Mouse (Mus musculus): Measurements from ENCODE around the gene Tbrg4. TPM values are rescaled to one million over a fixed set of nuclear protein-coding genes. Genes with fewer than 3 reads are reported as not detected.
A peak's percentile ranks its signal among the peaks of the same experiment; 100 is the strongest.

The Tbrg4 gene
- polyA plus RNA-seq, 1 experiment from 2014 or later, result 33.5 TPM

DNA sequence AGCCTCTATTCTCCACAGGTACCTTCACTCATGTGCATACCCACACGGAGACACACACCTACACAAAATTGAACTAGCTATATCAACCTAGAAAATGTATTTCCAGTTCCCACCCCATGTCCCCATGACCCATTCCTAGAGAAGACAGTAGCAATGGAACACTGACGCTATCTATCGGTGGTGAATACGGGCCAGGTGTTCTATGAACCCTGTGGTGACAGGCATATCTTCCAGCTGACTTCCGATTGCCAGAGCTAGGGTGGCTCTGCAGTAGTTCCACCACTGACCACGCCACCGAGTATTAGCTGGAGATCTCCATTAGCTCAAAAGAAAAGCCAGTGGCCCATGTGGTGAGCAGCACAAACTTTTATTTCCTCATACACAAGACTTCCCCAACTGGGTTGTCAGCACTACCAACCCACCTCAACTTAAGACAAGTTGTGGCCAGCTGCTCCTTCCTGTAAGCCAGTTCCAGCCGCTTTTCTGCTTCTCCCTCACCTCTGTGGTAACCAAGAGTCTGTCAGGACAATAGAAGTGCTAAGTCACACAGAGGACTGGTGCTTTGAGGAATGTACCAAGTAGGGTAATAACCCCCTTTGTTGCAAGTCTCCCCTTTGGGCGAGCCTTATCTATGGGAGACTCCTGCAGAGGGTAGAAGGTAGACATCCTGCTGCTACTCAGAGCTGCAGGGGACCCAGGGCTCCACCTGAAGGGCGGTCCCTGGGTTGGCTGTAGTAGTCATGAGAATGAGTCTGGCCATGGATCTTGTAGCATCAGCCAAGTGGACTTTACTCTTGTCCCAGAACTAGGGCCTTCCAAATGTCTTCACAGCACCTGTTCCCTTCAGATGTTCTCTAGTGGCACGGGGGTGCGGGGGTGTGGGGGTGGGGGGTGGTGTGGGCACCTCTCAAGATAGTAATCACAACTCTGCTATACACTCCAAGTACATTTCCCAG lies 10.3 kb downstream of the Tbrg4 start:
- no peak overlapping the region for H3K27ac ChIP-seq (replicated peaks; ENCODE audit: low read depth, low read length)
- 94% methylated on average over 12 of the region's 12 CpGs for WGBS
- H3K36me3 ChIP-seq (replicated peaks; ENCODE audit: control insufficient read depth, insufficient read depth, low read depth, low read length), result peaks cover 26% of the 10 kb centered on the region

GRCm38 (mm10) chr11:6605491-6606399 lies 20.1 kb downstream of the Tbrg4 start, which contains the start of gene Nacad:
Gene Nacad (minus strand): TSS chr11:6606053.
- H3K27me3 ChIP-seq (ENCODE audit: control insufficient read depth, insufficient read depth, low read length), result peaks cover 13% of the 10 kb centered on the region
- H3K27ac ChIP-seq (replicated peaks; ENCODE audit: low read depth, low read length), result no peak within 1 kb of the TSS
- peak within 1 kb of the TSS; percentile 72 for H3K4me2 ChIP-seq (ENCODE audit: low read depth, low read length)
- no peaks in the 10 kb centered on the region for H3K9me3 ChIP-seq (replicated peaks; ENCODE audit: control insufficient read depth, low read length)
- no peaks in the 10 kb centered on the region for H3K36me3 ChIP-seq (replicated peaks; ENCODE audit: control insufficient read depth, insufficient read depth, low read depth, low read length)
- H3K4me3 ChIP-seq (ENCODE audit: low read depth, low read length), result peak within 1 kb of the TSS; percentile 37
- WGBS, result 6% methylated on average over 35 of the region's 41 CpGs
- no peaks in the 10 kb centered on the region; the same call in none of the 2 replicates for H3K4me1 ChIP-seq (ENCODE audit: control insufficient read depth, insufficient read depth, low read length)
- peak within 1 kb of the TSS; percentile 29 for H3K9ac ChIP-seq (replicated peaks; ENCODE audit: low read length)
- ATAC-seq (replicated peaks; ENCODE audit: insufficient number of reproducible peaks, low FRiP score, low TSS enrichment, low read depth) (peak; percentile 85), DNase-seq (ENCODE audit: low spot score) (peak; percentile 75)

More for the DNA sequence above, 10.3 kb downstream of the Tbrg4 start:
- ATAC-seq (replicated peaks; ENCODE audit: insufficient number of reproducible peaks, low FRiP score, low TSS enrichment, low read depth) (no peak), DNase-seq (ENCODE audit: low spot score) (no peak)
- no peak overlapping the region for H3K4me3 ChIP-seq (ENCODE audit: low read depth, low read length)
- no peak overlapping the region for H3K4me2 ChIP-seq (ENCODE audit: low read depth, low read length)
- H3K4me1 ChIP-seq (ENCODE audit: control insufficient read depth, insufficient read depth, low read length), result no peaks in the 10 kb centered on the region
- H3K9ac ChIP-seq (replicated peaks; ENCODE audit: low read length), result no peak overlapping the region
- H3K9me3 ChIP-seq (replicated peaks; ENCODE audit: control insufficient read depth, low read length), result no peaks in the 10 kb centered on the region
- no peaks in the 10 kb centered on the region for H3K27me3 ChIP-seq (ENCODE audit: control insufficient read depth, insufficient read depth, low read length)

DNA sequence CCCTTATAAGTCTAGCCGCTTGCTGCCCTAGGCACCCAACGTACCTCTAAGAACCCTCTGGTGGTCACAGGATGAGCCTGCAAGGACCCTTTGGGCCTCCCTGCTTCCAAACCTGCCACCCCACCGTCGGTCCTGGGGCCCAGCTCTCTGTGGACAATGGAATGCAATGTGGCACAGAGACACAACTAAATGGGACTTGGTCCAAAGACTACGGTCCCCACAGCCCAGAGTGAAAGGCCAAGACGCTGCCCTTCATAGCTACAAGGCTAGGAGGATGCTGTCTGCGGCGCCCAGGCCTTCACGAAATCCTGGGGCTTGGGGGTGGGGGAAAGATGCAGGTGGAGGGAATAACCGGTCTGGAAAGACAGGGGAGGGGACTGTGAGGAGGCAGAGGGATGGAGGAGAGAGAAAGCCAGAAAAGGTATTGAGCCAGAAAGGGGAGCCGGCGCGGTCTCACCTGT lies 20.8 kb downstream of the Tbrg4 start:
- peak overlapping the region; percentile 29 for H3K9ac ChIP-seq (replicated peaks; ENCODE audit: low read length)
- DNase-seq (ENCODE audit: low spot score) (no peak), ATAC-seq (replicated peaks; ENCODE audit: insufficient number of reproducible peaks, low FRiP score, low TSS enrichment, low read depth) (no peak)
- H3K27ac ChIP-seq (replicated peaks; ENCODE audit: low read depth, low read length), result no peak overlapping the region
- H3K9me3 ChIP-seq (replicated peaks; ENCODE audit: control insufficient read depth, low read length), result no peaks in the 10 kb centered on the region
- peak overlapping the region; percentile 37 for H3K4me3 ChIP-seq (ENCODE audit: low read depth, low read length)
- H3K4me2 ChIP-seq (ENCODE audit: low read depth, low read length), result peak overlapping the region; percentile 72
- no peaks in the 10 kb centered on the region; the same call in none of the 2 replicates for H3K4me1 ChIP-seq (ENCODE audit: control insufficient read depth, insufficient read depth, low read length)
- 12% methylated on average over 13 of the region's 13 CpGs for WGBS
- H3K27me3 ChIP-seq (ENCODE audit: control insufficient read depth, insufficient read depth, low read length), result peaks cover 13% of the 10 kb centered on the region
- H3K36me3 ChIP-seq (replicated peaks; ENCODE audit: control insufficient read depth, insufficient read depth, low read depth, low read length), result no peaks in the 10 kb centered on the region

GRCm38 (mm10) chr11:6604604-6604936 lies 21.3 kb downstream of the Tbrg4 start:
- peak overlapping the region; percentile 29; the same call in 1 of the 2 replicates for H3K9ac ChIP-seq (replicated peaks; ENCODE audit: low read length)
- H3K27ac ChIP-seq (replicated peaks; ENCODE audit: low read depth, low read length), result no peak overlapping the region
- peaks cover 13% of the 10 kb centered on the region for H3K27me3 ChIP-seq (ENCODE audit: control insufficient read depth, insufficient read depth, low read length)
- no peaks in the 10 kb centered on the region for H3K36me3 ChIP-seq (replicated peaks; ENCODE audit: control insufficient read depth, insufficient read depth, low read depth, low read length)
- peak overlapping the region; percentile 25; the same call in 1 of the 2 replicates for H3K4me2 ChIP-seq (ENCODE audit: low read depth, low read length)
- no peaks in the 10 kb centered on the region; the same call in none of the 2 replicates for H3K4me1 ChIP-seq (ENCODE audit: control insufficient read depth, insufficient read depth, low read length)
- ATAC-seq (replicated peaks; ENCODE audit: insufficient number of reproducible peaks, low FRiP score, low TSS enrichment, low read depth) (no peak), DNase-seq (ENCODE audit: low spot score) (no peak)
- H3K4me3 ChIP-seq (ENCODE audit: low read depth, low read length), result peak overlapping the region; percentile 37
- no peaks in the 10 kb centered on the region for H3K9me3 ChIP-seq (replicated peaks; ENCODE audit: control insufficient read depth, low read length)

GRCm38 (mm10) chr11:6603887-6604603 lies 21.8 kb downstream of the Tbrg4 start:
- Histone ChIP-seq H3K27me3 (ENCODE audit: control insufficient read depth, insufficient read depth, low read length) (peaks cover 13% of the 10 kb centered on the region), H3K9ac (replicated peaks; ENCODE audit: low read length) (no peak overlapping the region; the same call in none of the 2 replicates)

DNA sequence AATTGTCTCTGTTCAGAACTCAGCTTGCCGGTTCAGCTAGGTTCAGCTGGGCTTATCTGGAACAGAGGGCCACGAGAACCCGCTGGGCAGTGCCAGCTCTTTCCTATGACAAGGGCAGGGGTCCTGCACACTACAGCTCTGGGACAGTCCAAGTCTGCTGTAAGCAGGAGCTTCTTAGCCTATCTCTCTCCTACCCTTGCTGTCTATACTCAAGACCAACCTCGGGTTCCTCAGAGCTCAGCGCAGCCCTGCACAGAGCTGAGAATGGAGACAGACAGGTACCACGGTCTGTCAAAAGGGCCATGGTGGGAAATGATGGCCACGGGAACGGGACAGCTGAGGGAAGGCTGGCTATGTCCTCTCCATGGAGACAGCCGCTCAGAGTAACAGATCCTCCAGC lies 22.6 kb downstream of the Tbrg4 start:
- Histone ChIP-seq H3K4me1 (ENCODE audit: control insufficient read depth, insufficient read depth, low read length) (peaks cover 4% of the 10 kb centered on the region), H3K27ac (replicated peaks; ENCODE audit: low read depth, low read length) (no peak overlapping the region), H3K9ac (replicated peaks; ENCODE audit: low read length) (no peak overlapping the region), H3K9me3 (replicated peaks; ENCODE audit: control insufficient read depth, low read length) (no peaks in the 10 kb centered on the region), H3K4me2 (ENCODE audit: low read depth, low read length) (no peak overlapping the region), H3K36me3 (replicated peaks; ENCODE audit: control insufficient read depth, insufficient read depth, low read depth, low read length) (no peaks in the 10 kb centered on the region), H3K27me3 (ENCODE audit: control insufficient read depth, insufficient read depth, low read length) (peaks cover 13% of the 10 kb centered on the region), H3K4me3 (ENCODE audit: low read depth, low read length) (no peak overlapping the region)
- DNase-seq (ENCODE audit: low spot score), result no peak
- 84% methylated on average over 9 of the region's 9 CpGs for WGBS
- ATAC-seq (replicated peaks; ENCODE audit: insufficient number of reproducible peaks, low FRiP score, low TSS enrichment, low read depth), result no peak

More at GRCm38 (mm10) chr11:6603887-6604603, 21.8 kb downstream of the Tbrg4 start:
- no peaks in the 10 kb centered on the region for H3K36me3 ChIP-seq (replicated peaks; ENCODE audit: control insufficient read depth, insufficient read depth, low read depth, low read length)
- H3K9me3 ChIP-seq (replicated peaks; ENCODE audit: control insufficient read depth, low read length), result no peaks in the 10 kb centered on the region
- H3K4me2 ChIP-seq (ENCODE audit: low read depth, low read length), result no peak overlapping the region; the same call in 1 of the 2 replicates
- no peak overlapping the region for H3K4me3 ChIP-seq (ENCODE audit: low read depth, low read length)
- H3K27ac ChIP-seq (replicated peaks; ENCODE audit: low read depth, low read length), result no peak overlapping the region
- 25% methylated on average over 12 of the region's 12 CpGs for WGBS
- ATAC-seq (replicated peaks; ENCODE audit: insufficient number of reproducible peaks, low FRiP score, low TSS enrichment, low read depth) (peak; percentile 11; the same call in 1 of the 2 replicates), DNase-seq (ENCODE audit: low spot score) (peak; percentile 42)
- H3K4me1 ChIP-seq (ENCODE audit: control insufficient read depth, insufficient read depth, low read length), result peaks cover 1% of the 10 kb centered on the region

GRCm38 (mm10) chr11:6602662-6603061 lies 23.2 kb downstream of the Tbrg4 start:
- Histone ChIP-seq H3K4me1 (ENCODE audit: control insufficient read depth, insufficient read depth, low read length) (peaks cover 4% of the 10 kb centered on the region), H3K4me2 (ENCODE audit: low read depth, low read length) (no peak overlapping the region), H3K36me3 (replicated peaks; ENCODE audit: control insufficient read depth, insufficient read depth, low read depth, low read length) (no peaks in the 10 kb centered on the region), H3K4me3 (ENCODE audit: low read depth, low read length) (no peak overlapping the region), H3K27ac (replicated peaks; ENCODE audit: low read depth, low read length) (no peak overlapping the region), H3K9ac (replicated peaks; ENCODE audit: low read length) (no peak overlapping the region), H3K27me3 (ENCODE audit: control insufficient read depth, insufficient read depth, low read length) (peaks cover 13% of the 10 kb centered on the region), H3K9me3 (replicated peaks; ENCODE audit: control insufficient read depth, low read length) (no peaks in the 10 kb centered on the region)
- WGBS, result 75% methylated on average over 9 of the region's 9 CpGs
- no peak for ATAC-seq (replicated peaks; ENCODE audit: insufficient number of reproducible peaks, low FRiP score, low TSS enrichment, low read depth)
- no peak for DNase-seq (ENCODE audit: low spot score)
